Mouse (Mus musculus): ENCODE results near the gene Serpinb9f. TPM values are rescaled to one million over a fixed set of nuclear protein-coding genes. Genes with fewer than 3 reads are reported as not detected.
"Not testable (repeated sequence)": the region's sequence is repeated elsewhere in the genome, so short reads cannot be mapped to it uniquely, and the experiment has no call there.

Serpinb9f gene
- not detected in 2 replicates for polyA plus RNA-seq (2015; fragmentation: Nextera tagmentation; extraction: Ambion mirVana)

DNA sequence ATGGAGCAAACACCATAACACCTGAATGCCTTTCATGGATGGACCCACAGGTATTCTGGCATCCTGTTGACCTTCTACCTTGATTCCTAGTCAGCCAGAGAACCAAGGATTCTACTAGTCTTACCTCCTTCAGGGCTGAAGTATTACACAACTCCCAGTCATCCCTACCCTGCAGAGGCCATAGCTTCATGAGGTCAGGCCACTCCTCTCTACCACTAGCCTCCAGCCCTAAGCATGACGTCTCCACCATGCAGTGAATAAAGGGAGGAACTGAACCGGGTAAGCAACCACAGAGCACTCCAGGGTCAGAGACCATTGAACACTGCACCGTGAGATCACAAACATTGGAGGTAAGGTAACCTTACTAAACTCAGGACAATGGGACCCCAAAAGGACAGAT, at the start of gene Serpinb9f:
Gene Serpinb9f (plus strand): TSS at position 301 of the 400 bp plus-strand sequence.
- not testable (repeated sequence) for H3K4me1 ChIP-seq (replicated peaks); H3K4me3 ChIP-seq (replicated peaks); H3K4me2 ChIP-seq (replicated peaks); H3K9me3 ChIP-seq; H3K27me3 ChIP-seq; H3K36me3 ChIP-seq; H3K27ac ChIP-seq; ATAC-seq; H3K9ac ChIP-seq (replicated peaks)
- 92% methylated on average over 3 of the region's 3 CpGs for WGBS

DNA sequence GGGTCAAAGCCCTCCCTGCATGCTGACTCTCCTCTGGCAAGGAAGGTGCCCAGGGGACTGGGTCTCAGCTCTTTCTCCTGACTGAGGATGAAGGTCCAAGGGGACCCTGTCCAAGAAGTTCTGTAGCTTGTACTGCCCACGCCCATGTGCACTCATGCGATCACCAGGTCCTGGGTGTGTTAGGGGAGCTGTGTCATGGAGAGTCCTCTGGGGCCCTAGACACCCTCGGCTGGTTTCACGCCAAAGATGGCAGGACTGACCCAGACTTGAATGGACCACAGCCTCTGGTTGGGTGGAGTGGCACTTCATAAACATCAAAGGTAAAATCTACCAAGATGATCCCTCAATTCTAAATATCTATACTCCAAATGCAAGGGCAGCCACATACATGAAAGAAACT, 15.2 kb upstream of the Serpinb9f start:
- H3K27me3 ChIP-seq; H3K4me3 ChIP-seq (replicated peaks); H3K9ac ChIP-seq (replicated peaks); H3K9me3 ChIP-seq; H3K36me3 ChIP-seq; H3K4me2 ChIP-seq (replicated peaks); H3K4me1 ChIP-seq (replicated peaks); ATAC-seq; H3K27ac ChIP-seq: not testable (repeated sequence)
- 88% methylated on average over 4 of the region's 4 CpGs for WGBS

DNA sequence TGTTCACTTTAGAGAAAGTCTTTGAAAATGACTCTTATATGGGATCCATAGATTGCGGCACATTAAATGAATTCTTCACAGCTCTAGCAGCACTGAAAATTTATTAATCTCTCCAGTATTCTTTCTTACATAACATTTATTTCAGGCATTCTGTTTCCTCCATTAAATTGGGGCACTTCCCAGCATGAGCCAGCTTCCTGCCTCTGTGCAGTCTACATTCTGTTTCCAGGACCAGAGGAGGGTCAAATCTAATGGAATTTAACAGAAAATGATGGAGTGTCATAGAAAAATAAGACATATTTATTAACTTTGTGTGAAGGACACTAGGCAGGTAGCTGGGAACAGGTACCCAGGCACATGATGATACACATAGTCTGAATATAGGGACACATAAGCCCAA, 32.8 kb downstream of the Serpinb9f start:
- H3K4me2 ChIP-seq (replicated peaks); H3K9ac ChIP-seq (replicated peaks); H3K9me3 ChIP-seq; ATAC-seq; H3K27ac ChIP-seq; H3K36me3 ChIP-seq; H3K27me3 ChIP-seq; H3K4me1 ChIP-seq (replicated peaks); H3K4me3 ChIP-seq (replicated peaks): not testable (repeated sequence)
- WGBS: 100% methylated on average over 1 of the region's 1 CpGs

Other genes starting within 250 kb of the Serpinb9f start
- 0.46 and 2.5 TPM in 2 replicates for gene Serpinb1b, start 245.5 kb upstream of the Serpinb9f start, polyA plus RNA-seq (2015; fragmentation: Nextera tagmentation; extraction: Ambion mirVana)
- not detected in 2 replicates for gene Serpinb9c, start 164.3 kb upstream of the Serpinb9f start, polyA plus RNA-seq (2015; fragmentation: Nextera tagmentation; extraction: Ambion mirVana)
- not detected in 2 replicates for gene Serpinb9d, start 131.1 kb upstream of the Serpinb9f start, polyA plus RNA-seq (2015; fragmentation: Nextera tagmentation; extraction: Ambion mirVana)
- not detected in 2 replicates for gene Serpinb9e, start 74.5 kb upstream of the Serpinb9f start, polyA plus RNA-seq (2015; fragmentation: Nextera tagmentation; extraction: Ambion mirVana)
- gene Gm11397, start 71.7 kb downstream of the Serpinb9f start, polyA plus RNA-seq (2015; fragmentation: Nextera tagmentation; extraction: Ambion mirVana): not detected in 2 replicates
- not detected in 2 replicates for gene Serpinb9g, start 160.7 kb downstream of the Serpinb9f start, polyA plus RNA-seq (2015; fragmentation: Nextera tagmentation; extraction: Ambion mirVana)